Mouse (Mus musculus) testis, adult 2 months (tissue): ENCODE data around the gene Rps6kc1. TPM values are rescaled to one million over a fixed set of nuclear protein-coding genes. Genes with fewer than 3 reads are reported as not detected.

Experiments used
- H3K27ac ChIP-seq: fragments of 200-500 bp; 2 replicates; pipeline ENCODE4 v1.5.1; 2012; ENCODE audit warnings: low read depth, low read length; ENCODE audit not compliant: control insufficient read depth, insufficient read depth
- H3K27me3 ChIP-seq: fragments of 200-500 bp; 2 replicates; pipeline ENCODE4 v1.6.1; 2012; ENCODE audit warnings: mild to moderate bottlenecking, low read length, moderate library complexity; ENCODE audit not compliant: control insufficient read depth, insufficient read depth
- H3K36me3 ChIP-seq: fragments of 200-500 bp; 2 replicates; pipeline ENCODE4 v1.6.1; 2012; ENCODE audit warnings: mild to moderate bottlenecking, low read length; ENCODE audit not compliant: control insufficient read depth, insufficient read depth
- H3K4me1 ChIP-seq: fragments of 200-500 bp; 2 replicates; pipeline ENCODE4 v1.6.1; 2012; ENCODE audit warnings: low read length; ENCODE audit not compliant: control insufficient read depth, insufficient read depth
- H3K4me3 ChIP-seq: fragments of 200-500 bp; 2 replicates; pipeline ENCODE4 v1.5.1; 2012; ENCODE audit warnings: low read depth, mild to moderate bottlenecking, low read length, moderate library complexity, mixed read lengths; ENCODE audit not compliant: control insufficient read depth
- CTCF ChIP-seq: fragments of 200-500 bp; IDR thresholded peaks from 2 replicates; pipeline ENCODE4 v1.5.1; 2012; ENCODE audit warnings: low read depth, mild to moderate bottlenecking, inconsistent platforms, low read length, moderate library complexity; ENCODE audit not compliant: control insufficient read depth, insufficient read depth, insufficient replicate concordance
- POLR2A ChIP-seq: fragments of 200-500 bp; IDR thresholded peaks from 2 replicates; pipeline ENCODE4 v1.6.1; 2012; ENCODE audit warnings: low read depth, mild to moderate bottlenecking, inconsistent platforms, low read length, moderate library complexity; ENCODE audit not compliant: control insufficient read depth
- polyA plus RNA-seq: library from polyadenylated mRNA; depleted of rRNA; stranded (reverse); fragments of >200 nt; gene quantifications from 2 replicates; pipeline ENCODE4 v1.2.3, GENCODE M21; 2012

Rps6kc1 gene
- polyA plus RNA-seq, 1 experiment, result 3.0 TPM

- Histone ChIP-seq H3K27me3 (no peaks in the 10 kb centered on the region), H3K27ac (no peak overlapping the region), H3K4me3 (no peak overlapping the region), H3K4me1 (no peaks in the 10 kb centered on the region; the same call in 1 of the 2 replicates), H3K36me3 (no peaks in the 10 kb centered on the region)
- TF ChIP-seq CTCF, result no peak
- no peak for TF ChIP-seq POLR2A
These were observed 35.8 kb downstream of the Rps6kc1 start for GRCm38 (mm10) chr1:190875751-190876150.

- Histone ChIP-seq H3K27ac (no peak overlapping the region), H3K27me3 (no peaks in the 10 kb centered on the region), H3K4me1 (no peaks in the 10 kb centered on the region; the same call in 1 of the 2 replicates), H3K4me3 (no peak overlapping the region), H3K36me3 (no peaks in the 10 kb centered on the region)
- no peak for TF ChIP-seq CTCF
- no peak for TF ChIP-seq POLR2A
These were observed 36.5 kb downstream of the Rps6kc1 start for GRCm38 (mm10) chr1:190875089-190875488.

- H3K4me1 ChIP-seq, result no peaks in the 10 kb centered on the region; the same call in 1 of the 2 replicates
- no peak overlapping the region for H3K27ac ChIP-seq
- no peak overlapping the region for H3K4me3 ChIP-seq
- H3K27me3 ChIP-seq, result no peaks in the 10 kb centered on the region
- H3K36me3 ChIP-seq, result no peaks in the 10 kb centered on the region
- TF ChIP-seq POLR2A (no peak), CTCF (no peak)
These were observed 40.5 kb downstream of the Rps6kc1 start for GRCm38 (mm10) chr1:190871068-190871467.

DNA sequence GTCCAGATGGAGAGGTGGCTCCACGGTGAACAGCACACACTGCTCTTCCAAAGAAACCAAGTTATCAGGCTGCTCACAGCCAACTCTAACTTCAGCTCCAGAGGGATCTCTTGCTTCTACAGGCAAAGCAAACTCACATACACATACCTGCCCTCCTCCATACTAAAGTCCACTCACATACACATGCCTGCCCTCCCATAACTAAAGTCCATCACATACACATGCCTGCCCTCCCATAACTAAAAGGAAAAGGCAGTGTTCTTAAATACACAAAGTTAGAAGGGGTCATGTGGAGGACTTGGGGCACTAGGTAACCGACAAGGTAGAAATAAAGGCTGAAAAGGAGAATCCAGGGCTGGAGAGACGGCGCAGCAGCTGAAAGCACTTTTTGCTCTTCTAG lies 41.6 kb downstream of the Rps6kc1 start:
- TF ChIP-seq CTCF, result no peak
- TF ChIP-seq POLR2A, result no peak
- Histone ChIP-seq H3K27me3 (no peaks in the 10 kb centered on the region), H3K36me3 (no peaks in the 10 kb centered on the region), H3K27ac (no peak overlapping the region), H3K4me1 (no peaks in the 10 kb centered on the region; the same call in 1 of the 2 replicates), H3K4me3 (no peak overlapping the region)

GRCm38 (mm10) chr1:190868790-190869189 lies 42.8 kb downstream of the Rps6kc1 start:
- no peaks in the 10 kb centered on the region for H3K27me3 ChIP-seq
- H3K4me3 ChIP-seq, result no peak overlapping the region
- H3K4me1 ChIP-seq, result no peaks in the 10 kb centered on the region; the same call in 1 of the 2 replicates
- no peaks in the 10 kb centered on the region for H3K36me3 ChIP-seq
- no peak overlapping the region for H3K27ac ChIP-seq
- TF ChIP-seq POLR2A (no peak), CTCF (no peak)

- H3K4me1 ChIP-seq, result no peaks in the 10 kb centered on the region
- H3K4me3 ChIP-seq, result no peak overlapping the region
- TF ChIP-seq POLR2A (no peak), CTCF (no peak)
- H3K27me3 ChIP-seq, result no peaks in the 10 kb centered on the region
- no peak overlapping the region for H3K27ac ChIP-seq
- H3K36me3 ChIP-seq, result no peaks in the 10 kb centered on the region
These were observed 49.9 kb downstream of the Rps6kc1 start for GRCm38 (mm10) chr1:190861626-190862025.

- no peaks in the 10 kb centered on the region for H3K4me1 ChIP-seq
- H3K36me3 ChIP-seq, result no peaks in the 10 kb centered on the region
- no peak overlapping the region for H3K4me3 ChIP-seq
- TF ChIP-seq POLR2A (no peak), CTCF (no peak)
- no peak overlapping the region for H3K27ac ChIP-seq
- no peaks in the 10 kb centered on the region for H3K27me3 ChIP-seq
These were observed 57.1 kb downstream of the Rps6kc1 start for GRCm38 (mm10) chr1:190854465-190854864.

DNA sequence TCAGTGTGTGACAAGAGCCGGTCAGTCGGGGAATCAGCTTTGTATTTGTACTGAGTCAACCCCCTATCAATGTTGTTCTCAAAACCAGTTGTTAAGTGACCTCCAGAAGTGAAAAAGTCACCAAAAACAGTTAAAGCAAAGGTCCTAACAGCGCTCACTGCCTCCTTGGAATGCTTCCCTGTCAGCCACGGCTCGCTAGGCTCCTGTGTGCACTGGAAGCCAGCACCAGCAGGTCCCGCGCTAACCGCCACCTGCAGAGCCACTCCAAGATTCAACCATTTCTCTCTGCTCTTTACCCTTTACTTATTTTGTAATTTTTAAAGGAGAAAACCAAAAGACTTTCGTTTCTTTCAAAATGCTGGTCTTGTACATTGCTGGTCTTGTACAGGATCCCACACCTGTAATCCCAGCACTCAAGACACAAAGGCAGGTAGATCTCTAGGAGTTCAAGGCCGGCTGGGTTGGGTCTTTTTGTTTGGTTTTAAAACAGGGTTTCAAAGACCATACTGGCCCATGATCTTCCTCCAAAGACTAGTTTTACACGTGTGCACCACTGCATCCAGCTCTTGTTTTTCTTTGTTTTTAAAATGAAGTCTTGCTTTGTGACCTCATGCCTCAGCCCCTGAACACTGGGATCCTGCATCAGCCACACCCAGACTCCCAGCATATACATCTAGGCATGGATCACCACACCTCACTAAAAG lies 62.3 kb downstream of the Rps6kc1 start:
- H3K27me3 ChIP-seq, result no peaks in the 10 kb centered on the region
- H3K27ac ChIP-seq, result no peak overlapping the region
- TF ChIP-seq CTCF (no peak), POLR2A (no peak)

More for the DNA sequence above, 62.3 kb downstream of the Rps6kc1 start:
- Histone ChIP-seq H3K4me1 (no peaks in the 10 kb centered on the region), H3K36me3 (no peaks in the 10 kb centered on the region), H3K4me3 (no peak overlapping the region)
